Mouse (Mus musculus) granulocyte monocyte progenitor cell, adult 5-6 weeks (primary cell): ENCODE data around the gene Ndufaf2. TPM values are rescaled to one million over a fixed set of nuclear protein-coding genes. Genes with fewer than 3 reads are reported as not detected.

Experiments
- ATAC-seq: replicated peaks from 2 replicates; pipeline ENCODE4 v1.8.0; 2016; ENCODE audit warnings: mild to moderate bottlenecking, moderate TSS enrichment, inconsistent platforms; ENCODE audit not compliant: poor library complexity, severe bottlenecking
- total RNA-seq, 2 experiments: library from RNA; stranded (forward) in 1 of 2; stranded (reverse) in 1 of 2; fragments of 200-712, 200-1000 nt in 1 of 2; fragments of >200 nt in 1 of 2; fragmentation: Nextera tagmentation in 1 of 2; gene quantifications; 2 replicates each; pipeline ENCODE4 v1.2.3; 2014 to 2017

Gene Ndufaf2
- total RNA-seq, 2 experiments from 2014 or later: 69.6 to 101 TPM

GRCm38 (mm10) chr13:108043431-108044221 is 114.8 kb downstream of the Ndufaf2 start:
- ATAC-seq: no peak

- ATAC-seq: peak; percentile 85
Measured at GRCm38 (mm10) chr13:108041358-108041757, 117.1 kb downstream of the Ndufaf2 start.

- no peak for ATAC-seq
Measured at GRCm38 (mm10) chr13:108040451-108040850, 118.0 kb downstream of the Ndufaf2 start.

GRCm38 (mm10) chr13:108039902-108040301 is 118.5 kb downstream of the Ndufaf2 start:
- ATAC-seq: no peak

- ATAC-seq: no peak
Measured at GRCm38 (mm10) chr13:108039375-108039774, 119.0 kb downstream of the Ndufaf2 start.

GRCm38 (mm10) chr13:108032789-108033188 is 125.6 kb downstream of the Ndufaf2 start:
- no peak for ATAC-seq

GRCm38 (mm10) chr13:108025802-108026201 is 132.6 kb downstream of the Ndufaf2 start:
- ATAC-seq: no peak

- no peak for ATAC-seq
Measured at GRCm38 (mm10) chr13:108017349-108017748, 141.1 kb downstream of the Ndufaf2 start.

- ATAC-seq: no peak
Measured at GRCm38 (mm10) chr13:108015166-108015565, 143.3 kb downstream of the Ndufaf2 start.

- no peak for ATAC-seq
Measured at GRCm38 (mm10) chr13:108013839-108014238, 144.6 kb downstream of the Ndufaf2 start.

- peak; percentile 42 for ATAC-seq
Measured at GRCm38 (mm10) chr13:108013110-108013509, 145.3 kb downstream of the Ndufaf2 start.

- no peak for ATAC-seq
Measured at GRCm38 (mm10) chr13:108007861-108008260, 150.6 kb downstream of the Ndufaf2 start.

- no peak for ATAC-seq
Measured at GRCm38 (mm10) chr13:107996301-107996700, 162.1 kb downstream of the Ndufaf2 start.

GRCm38 (mm10) chr13:107995211-107995610 is 163.2 kb downstream of the Ndufaf2 start:
- ATAC-seq: no peak

- ATAC-seq: no peak
Measured at GRCm38 (mm10) chr13:107992573-107992972, 165.8 kb downstream of the Ndufaf2 start.

- ATAC-seq: no peak
Measured at GRCm38 (mm10) chr13:107984641-107985040, 173.8 kb downstream of the Ndufaf2 start.

GRCm38 (mm10) chr13:107984186-107984585 is 174.2 kb downstream of the Ndufaf2 start:
- no peak for ATAC-seq

- no peak for ATAC-seq
Measured at GRCm38 (mm10) chr13:107983231-107983847, 175.1 kb downstream of the Ndufaf2 start.

- no peak for ATAC-seq
Measured at GRCm38 (mm10) chr13:107979461-107979860, 179.0 kb downstream of the Ndufaf2 start.

- ATAC-seq: no peak
Measured at GRCm38 (mm10) chr13:107976886-107977656, 181.4 kb downstream of the Ndufaf2 start.

- ATAC-seq: no peak
Measured at GRCm38 (mm10) chr13:107972451-107972850, 186.0 kb downstream of the Ndufaf2 start.
